Mouse (Mus musculus) CH12.LX (cell line): ENCODE results near the gene Ndufa4l2.
A peak's percentile ranks its signal among the peaks of the same experiment; 100 is the strongest.

Experiments used
- CHD1 ChIP-seq: IDR thresholded peaks from 2 replicates; pipeline ENCODE4 v1.6.1; 2012; ENCODE audit warnings: low read depth, low read length, improper control_type of control experiment, inconsistent platforms
- CHD2 ChIP-seq: IDR thresholded peaks from 2 replicates; pipeline ENCODE4 v1.6.1; 2011; ENCODE audit warnings: low read length, improper control_type of control experiment
- CTCF ChIP-seq, 2 experiments: IDR thresholded peaks in 1 of 2; conservative IDR thresholded peaks in 1 of 2; 2 replicates each; pipeline ENCODE4 v1.5.1; 2011 to 2012; ENCODE audit warnings: low read depth in 2 of 2, low read length in 2 of 2, improper control_type of control experiment in 1 of 2, inconsistent platforms in 1 of 2, mild to moderate bottlenecking in 1 of 2, moderate library complexity in 1 of 2
- EP300 ChIP-seq: IDR thresholded peaks from 2 replicates; pipeline ENCODE4 v1.6.1; 2011; ENCODE audit warnings: low read length, improper control_type of control experiment
- GABPA ChIP-seq: IDR thresholded peaks from 2 replicates; pipeline ENCODE4 v1.6.1; 2012; ENCODE audit warnings: low read depth, low read length, improper control_type of control experiment, inconsistent platforms; ENCODE audit not compliant: insufficient replicate concordance
- KAT2A ChIP-seq: IDR thresholded peaks from 2 replicates; pipeline ENCODE4 v1.6.1; 2012; ENCODE audit warnings: low read length, improper control_type of control experiment, inconsistent platforms; ENCODE audit not compliant: insufficient replicate concordance
- TCF12 ChIP-seq: IDR thresholded peaks from 2 replicates; pipeline ENCODE4 v1.6.1; 2014; ENCODE audit warnings: low read depth, mild to moderate bottlenecking, inconsistent platforms, low read length, improper control_type of control experiment
- UBTF ChIP-seq: IDR thresholded peaks from 2 replicates; pipeline ENCODE4 v1.6.1; 2012; ENCODE audit warnings: low read depth, mild to moderate bottlenecking, inconsistent platforms, low read length, improper control_type of control experiment, moderate library complexity
- ZNF384 ChIP-seq: IDR thresholded peaks from 2 replicates; pipeline ENCODE4 v1.6.1; 2012; ENCODE audit warnings: low read depth, low read length, improper control_type of control experiment, inconsistent platforms

DNA sequence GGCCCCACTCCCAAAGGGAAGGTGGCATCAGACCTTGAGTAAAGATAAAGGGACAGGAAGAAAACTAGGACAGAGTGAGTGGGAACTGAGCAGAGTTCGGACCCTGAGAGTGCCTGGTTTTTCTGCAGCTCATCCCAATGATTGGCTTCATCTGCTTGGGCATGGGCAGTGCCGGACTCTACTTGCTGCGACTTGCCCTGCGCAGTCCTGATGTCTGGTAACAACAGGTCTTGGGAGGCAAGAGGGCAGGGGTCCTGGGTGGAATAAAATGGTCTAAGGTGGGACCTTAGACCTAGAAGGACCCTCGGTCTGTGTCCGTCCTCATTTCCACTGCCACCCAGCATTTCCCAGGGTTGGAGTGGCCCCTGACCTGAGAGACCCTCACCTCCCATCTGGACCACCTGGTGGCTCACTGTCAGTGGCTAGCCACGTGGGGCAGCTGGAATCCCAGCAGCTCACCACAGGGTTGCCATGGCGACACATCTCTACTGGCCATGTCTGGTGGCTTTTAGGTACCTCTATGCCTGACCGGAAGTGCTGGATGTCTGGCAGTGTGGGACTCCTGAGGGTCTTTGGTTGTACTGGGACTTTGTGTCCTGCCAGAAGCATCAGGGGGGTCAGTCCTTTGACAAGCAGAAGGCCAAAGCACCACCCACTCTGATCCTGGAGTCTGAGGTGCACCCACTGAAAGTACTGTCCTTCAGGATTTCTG lies 660 bp downstream of the Ndufa4l2 start:
- TF ChIP-seq CTCF (conservative IDR thresholded peaks at IDR 0.05 in 1 of 2, IDR thresholded peaks at IDR 0.05 in 1 of 2; ENCODE audit: low read depth in 2 of 2, low read length in 2 of 2): no peak
- no peak for TF ChIP-seq KAT2A
- no peak for TF ChIP-seq GABPA
- no peak for TF ChIP-seq ZNF384
- TF ChIP-seq CHD1: no peak
- TF ChIP-seq EP300: no peak
- TF ChIP-seq TCF12: no peak
- no peak for TF ChIP-seq UBTF
- TF ChIP-seq CHD2: peak; percentile 11
